Mouse (Mus musculus) stomach, postnatal 0 days (tissue): ENCODE data around the gene Kif23. TPM values are rescaled to one million over a fixed set of nuclear protein-coding genes. Genes with fewer than 3 reads are reported as not detected.

Experiments
- ATAC-seq: fragments of 200-750 bp; cut with Nextera tagmentation; 2 replicates; pipeline ENCODE4 v1.8.0; 2017; ENCODE audit not compliant: low FRiP score, low TSS enrichment
- DNase-seq: peaks from one replicate; pipeline ENCODE4 v3.0.0-alpha.2; 2016; ENCODE audit warnings: low spot score
- H3K27ac ChIP-seq: fragments of 300-500 bp; sonication (generic); replicated peaks from 2 replicates; pipeline ENCODE4 v1.5.1; 2014; ENCODE audit warnings: mild to moderate bottlenecking, control low read depth
- H3K27me3 ChIP-seq: fragments of 300-500 bp; sonication (generic); 2 replicates; pipeline ENCODE4 v1.6.1; 2014; ENCODE audit warnings: low read length; ENCODE audit not compliant: control insufficient read depth, insufficient read depth
- H3K36me3 ChIP-seq: fragments of 300-500 bp; sonication (generic); 2 replicates; pipeline ENCODE4 v1.6.1; 2014; ENCODE audit warnings: low read length, mixed read lengths; ENCODE audit not compliant: control insufficient read depth, insufficient read depth
- H3K4me1 ChIP-seq: fragments of 300-500 bp; sonication (generic); replicated peaks from 2 replicates; pipeline ENCODE4 v1.6.1; 2014; ENCODE audit warnings: antibody characterized with exemption; ENCODE audit not compliant: control insufficient read depth, insufficient read depth
- H3K4me2 ChIP-seq: fragments of 300-500 bp; sonication (generic); replicated peaks from 2 replicates; pipeline ENCODE4 v1.6.1; 2014; ENCODE audit warnings: low read depth, mild to moderate bottlenecking, control low read depth, moderate library complexity
- H3K4me3 ChIP-seq: fragments of 300-500 bp; sonication (generic); 2 replicates; pipeline ENCODE4 v1.5.1; 2014; ENCODE audit warnings: low read depth, low read length, control low read depth
- H3K9ac ChIP-seq: fragments of 300-500 bp; sonication (generic); 2 replicates; pipeline ENCODE4 v1.6.1; 2014; ENCODE audit warnings: mild to moderate bottlenecking, low read length, control low read depth, mixed read lengths
- H3K9me3 ChIP-seq: fragments of 300-500 bp; sonication (generic); 2 replicates; pipeline ENCODE4 v1.6.1; 2016; ENCODE audit warnings: low read length; ENCODE audit not compliant: control insufficient read depth
- CTCF ChIP-seq: IDR thresholded peaks from 2 replicates; pipeline ENCODE4 v1.5.1; 2016; ENCODE audit warnings: antibody characterized with exemption, low read depth, mild to moderate bottlenecking, moderate library complexity
- EP300 ChIP-seq: optimal IDR thresholded peaks from 2 replicates; pipeline ENCODE3; 2016; ENCODE audit warnings: antibody characterized with exemption
- whole genome bisulfite sequencing: fragments of 180-500 bp; shearing (Covaris S2); extraction: QIAGEN DNeasy Blood & Tissue Kit; methylation state at CpG from one replicate; pipeline ENCODE4 v1.1.7; 2014; 5-methylcytosine and 5-hydroxymethylcytosine counted together
- polyA plus RNA-seq: library from polyadenylated mRNA; unstranded; fragments of >200 nt; fragmentation: Nextera tagmentation; extraction: Ambion mirVana; gene quantifications from 2 replicates; pipeline ENCODE4 v1.2.1, GENCODE M21; 2015

Kif23 gene
- polyA plus RNA-seq, 1 experiment from 2014 or later = 25.1 TPM

GRCm38 (mm10) chr9:61872246-61872941 is 74.2 kb downstream of the Kif23 start:
- H3K4me1 ChIP-seq = no peaks in the 10 kb centered on the region
- H3K4me3 ChIP-seq = no peak overlapping the region
- ATAC-seq = no peak
- DNase-seq = no peak
- H3K4me2 ChIP-seq = no peak overlapping the region
- H3K9ac ChIP-seq = no peak overlapping the region
- no peaks in the 10 kb centered on the region; the same call in 1 of the 2 replicates for H3K27me3 ChIP-seq
- 65% methylated on average over 8 of the region's 8 CpGs for WGBS
- no peak for TF ChIP-seq CTCF
- no peak for TF ChIP-seq EP300
- H3K36me3 ChIP-seq = no peaks in the 10 kb centered on the region
- H3K27ac ChIP-seq = no peak overlapping the region
- no peaks in the 10 kb centered on the region for H3K9me3 ChIP-seq

GRCm38 (mm10) chr9:61871839-61872238 is 74.7 kb downstream of the Kif23 start:
- Histone ChIP-seq H3K27me3 (no peaks in the 10 kb centered on the region), H3K4me2 (no peak overlapping the region), H3K9ac (no peak overlapping the region), H3K9me3 (no peaks in the 10 kb centered on the region), H3K36me3 (no peaks in the 10 kb centered on the region), H3K4me1 (no peaks in the 10 kb centered on the region), H3K4me3 (no peak overlapping the region), H3K27ac (no peak overlapping the region)
- DNase-seq (no peak), ATAC-seq (no peak)
- TF ChIP-seq EP300 (no peak), CTCF (no peak)
- 85% methylated on average over 6 of the region's 6 CpGs for WGBS

- TF ChIP-seq EP300 = no peak
- TF ChIP-seq CTCF = no peak
Observed at GRCm38 (mm10) chr9:61867659-61868058, 78.9 kb downstream of the Kif23 start.

More at GRCm38 (mm10) chr9:61867659-61868058, 78.9 kb downstream of the Kif23 start:
- no peak for ATAC-seq
- no peak for DNase-seq
- Histone ChIP-seq H3K9ac (no peak overlapping the region), H3K27me3 (no peaks in the 10 kb centered on the region), H3K9me3 (no peaks in the 10 kb centered on the region), H3K27ac (no peak overlapping the region), H3K4me2 (no peak overlapping the region), H3K4me3 (no peak overlapping the region), H3K36me3 (no peaks in the 10 kb centered on the region), H3K4me1 (no peaks in the 10 kb centered on the region)
- WGBS = 77% methylated on average over 11 of the region's 11 CpGs

Other genes with a start within 250 kb of the Kif23 start
- 1,416 and 1,491 TPM in 2 replicates for gene Rplp1, start 32.2 kb downstream of the Kif23 start, polyA plus RNA-seq
- gene Paqr5, start 80.1 kb upstream of the Kif23 start, polyA plus RNA-seq = 92.5 and 97.2 TPM in 2 replicates
- gene Glce, start 175.9 kb upstream of the Kif23 start, polyA plus RNA-seq = 10.8 and 11.2 TPM in 2 replicates